Mouse (Mus musculus): ENCODE measurements around the gene Kdm7a.

Kdm7a gene

DNA sequence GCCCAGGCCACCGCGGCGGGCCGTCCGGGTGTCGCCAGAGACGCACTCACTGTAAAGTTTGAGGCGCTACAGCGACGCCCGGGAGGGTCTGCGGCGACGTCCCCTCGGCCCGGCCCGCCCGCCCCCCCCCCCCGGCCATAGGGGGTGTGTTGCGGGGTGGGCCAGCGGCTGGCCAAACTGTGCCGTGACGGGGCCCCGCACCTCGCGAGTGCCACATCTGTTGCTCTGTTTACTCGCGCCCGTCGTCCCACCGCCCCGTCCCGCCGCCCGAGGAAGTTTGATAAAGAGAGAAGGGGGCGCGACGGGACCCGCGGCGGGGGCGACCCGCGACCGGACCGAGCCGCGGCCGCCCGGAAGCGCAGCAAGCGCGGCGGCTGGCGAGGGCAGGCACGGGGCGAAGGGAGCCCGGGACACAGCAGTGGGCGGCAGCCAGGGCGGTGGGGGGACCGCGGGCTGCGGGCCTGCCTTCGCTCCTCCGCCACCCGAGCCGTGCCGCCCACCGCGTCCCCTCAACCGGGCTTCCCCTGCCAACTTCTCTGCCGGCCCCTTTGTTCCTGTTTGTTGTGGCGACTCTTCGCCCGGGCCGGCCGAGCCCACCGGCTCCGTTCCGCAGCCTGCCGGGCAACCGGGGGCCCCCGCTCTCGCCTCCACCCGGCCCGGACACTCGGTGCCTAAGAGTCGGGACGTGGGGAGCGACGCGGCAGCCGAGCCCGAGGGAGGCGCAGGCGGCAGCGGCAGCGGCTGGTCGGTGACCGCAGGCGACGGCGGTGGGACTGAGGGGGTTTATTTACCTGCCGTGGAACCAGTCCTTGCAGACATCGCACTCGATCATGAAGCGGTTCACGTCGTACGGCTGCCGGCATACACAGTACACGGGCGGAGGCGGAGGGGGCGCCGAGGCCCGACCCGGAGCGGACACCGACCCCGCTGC is 674 bp downstream of the Kdm7a start:
- peak; percentile 97 for DNase-seq

DNA sequence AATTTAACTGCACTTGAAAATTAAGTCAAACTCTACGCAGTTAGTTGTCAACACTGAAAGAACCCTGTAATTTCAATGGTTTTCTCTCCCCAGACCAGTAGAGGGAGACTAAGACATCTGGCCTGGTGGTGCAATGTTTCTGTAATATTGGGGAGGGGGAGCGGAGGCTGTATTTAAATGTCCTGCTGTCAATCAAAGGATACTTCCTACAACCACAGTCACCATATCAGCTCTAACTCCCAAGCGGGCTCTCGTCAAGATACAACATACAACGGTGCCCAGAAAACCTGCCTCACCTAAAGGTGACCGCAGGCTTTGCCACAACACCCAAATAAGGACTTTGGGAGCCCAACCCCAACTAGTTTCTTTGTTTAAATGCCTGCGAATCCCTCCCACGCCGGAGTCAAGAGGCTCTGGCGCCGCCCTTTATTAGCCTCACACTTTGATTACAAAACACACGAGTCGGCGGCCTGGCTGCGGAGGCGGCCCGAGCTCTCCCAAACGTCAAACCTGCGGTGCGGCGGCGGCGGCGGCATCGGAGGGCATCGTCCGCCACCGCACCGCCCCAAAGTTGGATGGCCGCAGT is 1.4 kb downstream of the Kdm7a start:
- peak; percentile 99 for DNase-seq

DNA sequence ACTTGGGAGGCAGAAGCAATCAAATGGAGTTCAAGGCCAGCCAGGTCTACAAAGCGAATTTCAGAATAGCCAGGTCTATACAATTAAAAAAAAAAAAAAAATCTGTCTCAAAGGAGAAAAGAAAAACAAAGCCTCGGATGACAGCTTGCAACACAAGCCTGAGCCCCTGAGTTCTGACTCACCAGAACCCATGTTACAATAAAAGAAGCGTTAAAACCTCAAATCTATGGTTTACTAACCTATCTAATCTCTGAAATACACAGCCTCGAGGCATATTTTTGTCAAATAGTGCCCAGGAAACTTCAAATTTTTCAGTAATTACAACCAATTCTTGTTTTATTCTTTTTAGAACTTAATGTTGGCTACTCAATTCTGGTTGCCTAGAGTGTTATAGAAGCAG is 2.1 kb downstream of the Kdm7a start:
- DNase-seq: no peak

DNA sequence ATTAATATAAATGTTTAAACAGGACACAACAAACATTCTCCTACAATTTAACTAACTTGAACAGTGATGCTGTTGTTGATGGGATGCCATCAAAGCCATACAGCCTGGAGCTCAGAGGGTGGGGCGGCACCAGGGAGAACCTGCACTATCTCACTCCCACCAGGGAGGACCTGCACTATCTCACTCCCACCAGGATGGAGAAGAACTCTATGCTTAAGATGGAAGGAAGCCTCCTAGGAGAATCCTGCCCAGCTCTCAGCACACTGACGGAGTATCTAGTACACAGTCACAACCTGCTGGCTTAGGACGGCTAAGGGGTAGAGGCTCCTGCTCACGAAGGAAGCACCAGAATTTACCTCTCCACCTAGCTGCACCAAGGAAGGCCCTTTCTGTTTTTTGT is 3.4 kb downstream of the Kdm7a start:
- no peak for DNase-seq

DNA sequence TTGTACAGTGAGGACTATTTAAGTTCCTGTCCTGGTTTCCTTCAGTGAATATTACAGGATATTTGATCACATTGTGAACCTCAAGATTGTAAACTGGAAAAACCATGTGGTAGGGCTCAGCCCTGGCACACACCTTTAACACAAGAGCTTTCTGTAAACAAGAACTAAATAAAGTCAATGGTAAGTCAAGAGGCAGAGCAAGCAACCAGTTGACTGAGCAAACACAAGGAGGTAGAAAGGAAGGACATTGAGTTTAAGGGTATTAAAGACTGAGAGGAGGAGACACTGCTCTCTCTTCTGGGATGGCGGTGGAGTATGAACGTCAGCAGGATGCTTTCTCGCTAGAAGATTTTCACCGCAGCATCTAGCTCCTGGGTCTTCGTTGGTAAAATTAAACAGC is 13.6 kb downstream of the Kdm7a start:
- no peak for DNase-seq

DNA sequence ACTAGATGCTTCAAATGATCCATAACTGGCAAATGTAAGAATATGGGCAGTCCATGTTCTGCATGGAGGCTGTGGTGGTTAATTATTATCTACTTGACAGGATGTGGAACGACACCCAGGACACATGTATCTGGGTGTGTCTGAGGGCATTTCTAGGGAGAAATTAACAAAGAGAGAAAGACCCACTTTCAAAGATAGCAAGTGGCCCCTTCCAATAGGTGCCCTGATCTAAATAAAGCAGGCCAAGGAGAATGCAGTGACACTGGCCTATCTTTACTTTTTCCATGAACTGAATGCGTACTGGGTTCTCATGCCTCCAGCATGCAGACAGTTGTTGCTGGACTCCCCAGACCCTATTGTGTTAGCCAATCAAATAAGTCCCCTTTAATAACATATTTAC is 15.1 kb downstream of the Kdm7a start:
- no peak for DNase-seq

DNA sequence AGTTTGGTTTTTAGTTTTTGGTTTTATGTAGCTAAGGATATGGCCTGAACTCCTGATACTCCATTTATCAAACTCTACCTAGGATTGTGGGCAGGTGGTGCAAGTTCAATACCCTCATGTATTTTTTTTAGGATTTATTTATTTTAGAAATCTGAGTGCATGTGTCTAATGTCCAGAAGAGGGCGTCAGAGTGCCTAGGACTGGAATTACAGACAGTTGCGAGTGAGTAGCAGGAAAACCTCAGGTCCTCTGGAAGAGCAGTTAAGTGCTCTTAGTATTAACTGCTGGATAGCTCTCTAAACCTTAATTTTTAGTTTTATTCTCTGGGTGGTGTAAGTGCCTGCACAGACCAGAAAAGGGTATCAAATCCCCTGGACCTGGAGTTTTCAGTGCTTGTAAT is 19.4 kb downstream of the Kdm7a start:
- no peak for DNase-seq

DNA sequence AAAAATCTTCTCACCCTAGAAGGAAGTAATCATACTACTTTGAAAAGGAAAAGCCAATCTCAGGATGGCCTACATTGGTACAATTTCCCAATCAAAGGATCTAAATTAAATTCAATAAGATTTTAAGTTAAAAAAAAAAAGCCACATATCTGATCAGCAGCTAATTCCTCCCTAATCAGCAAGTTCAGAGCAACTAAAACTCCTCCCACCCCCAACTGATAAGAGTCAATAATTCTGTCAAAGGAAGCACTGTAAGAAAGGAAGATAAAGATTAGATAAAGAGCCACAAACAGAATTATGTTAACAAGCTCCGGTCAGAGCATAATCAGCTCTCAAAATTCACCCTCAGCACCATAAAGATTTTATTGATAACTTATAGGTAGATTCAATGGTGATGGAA is 37.5 kb downstream of the Kdm7a start:
- no peak for DNase-seq

DNA sequence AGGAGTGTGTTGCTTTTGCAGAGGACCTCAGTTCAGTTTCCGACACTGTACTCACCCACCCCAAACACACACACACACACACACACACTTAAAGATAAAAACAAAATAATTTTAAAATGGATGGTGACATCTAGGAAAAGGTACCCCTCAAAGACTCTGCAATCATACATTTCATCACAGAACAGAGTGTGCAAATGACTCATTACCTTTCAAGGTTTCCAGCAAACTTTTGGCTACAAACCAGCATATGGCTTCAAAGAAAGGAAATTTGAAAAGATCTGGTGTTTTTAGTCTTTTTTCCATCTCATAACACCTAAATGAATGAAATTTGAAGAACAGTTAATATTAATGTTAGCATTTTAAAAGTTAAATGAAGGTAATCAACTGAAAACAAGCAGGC is 41.7 kb downstream of the Kdm7a start:
- DNase-seq: no peak

DNA sequence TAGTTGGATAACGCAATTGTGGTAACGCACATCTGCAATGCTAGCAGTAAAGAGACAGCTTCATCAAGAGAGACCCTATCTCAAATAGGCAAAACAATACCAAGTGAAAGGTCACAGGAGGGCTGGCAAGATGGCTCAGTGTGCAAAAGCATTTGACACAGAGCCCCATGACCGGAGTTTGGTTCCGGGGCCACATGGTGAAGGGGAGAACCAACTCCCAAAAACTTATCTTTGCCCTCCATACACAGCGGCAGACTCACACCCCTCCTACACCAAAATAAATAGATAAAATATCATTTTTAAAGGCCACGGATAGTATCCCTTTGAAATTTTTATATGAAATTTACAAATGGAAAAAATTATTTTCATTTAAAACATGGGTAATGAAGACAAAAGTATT is 44.6 kb downstream of the Kdm7a start:
- no peak for DNase-seq

DNA sequence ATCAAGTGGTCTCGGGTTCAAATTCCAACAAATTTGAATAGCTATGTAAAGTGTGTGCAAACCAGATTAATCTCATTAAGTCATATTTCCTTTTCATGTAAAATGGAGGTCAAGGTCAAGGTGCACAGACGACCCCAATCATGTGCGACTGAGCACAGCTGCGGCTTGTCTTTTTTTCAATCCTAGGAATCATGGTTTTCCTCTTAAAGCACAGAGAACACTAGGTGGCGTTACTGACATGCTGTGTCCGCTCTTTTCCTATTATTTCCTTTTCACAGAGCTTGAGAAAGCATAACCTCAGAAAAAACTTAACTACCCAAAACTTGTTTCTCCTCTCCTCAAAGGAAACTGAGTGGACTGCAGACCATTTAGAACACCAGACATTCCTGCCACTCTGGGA is 60.5 kb downstream of the Kdm7a start:
- DNase-seq: no peak

DNA sequence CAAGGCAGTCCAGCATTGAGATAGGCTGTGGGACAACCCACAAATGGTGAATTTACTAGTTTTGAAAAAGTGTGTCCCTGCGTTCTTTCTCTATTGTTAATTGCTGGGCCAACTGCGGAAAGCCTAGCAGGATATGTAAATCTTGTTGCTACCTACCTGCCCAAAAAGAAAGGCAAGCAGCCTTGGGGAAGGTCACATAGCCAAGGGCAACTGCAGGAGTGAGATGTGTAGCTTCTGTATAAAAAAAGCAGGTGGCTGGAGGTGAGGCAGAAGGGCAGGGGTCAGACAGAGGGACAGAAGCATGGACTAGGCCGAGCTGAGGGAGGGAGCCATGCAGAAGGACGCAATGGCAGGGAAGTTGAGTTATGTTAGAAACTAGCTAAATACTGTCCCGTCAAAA is 74.0 kb downstream of the Kdm7a start:
- no peak for DNase-seq

DNA sequence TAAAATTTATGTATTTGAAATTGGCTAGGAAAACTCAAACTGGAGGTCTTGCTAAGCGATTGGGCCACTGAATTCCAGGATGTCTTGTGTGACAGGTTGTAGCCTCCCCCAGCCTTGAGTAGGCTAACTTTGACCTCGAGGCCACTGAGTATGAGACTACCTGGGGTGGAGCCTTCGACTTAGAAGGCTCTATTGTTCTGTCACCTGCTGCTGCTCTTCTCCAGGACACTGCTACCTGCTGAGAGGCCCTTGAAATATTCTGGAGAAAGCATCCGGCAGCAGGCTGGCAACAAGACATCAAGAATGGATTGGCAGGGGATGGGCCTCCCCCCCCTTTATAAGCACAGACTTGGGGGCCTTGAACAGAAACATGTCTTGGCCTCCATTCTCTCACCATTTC is 75.1 kb downstream of the Kdm7a start:
- peak; percentile 65 for DNase-seq

DNA sequence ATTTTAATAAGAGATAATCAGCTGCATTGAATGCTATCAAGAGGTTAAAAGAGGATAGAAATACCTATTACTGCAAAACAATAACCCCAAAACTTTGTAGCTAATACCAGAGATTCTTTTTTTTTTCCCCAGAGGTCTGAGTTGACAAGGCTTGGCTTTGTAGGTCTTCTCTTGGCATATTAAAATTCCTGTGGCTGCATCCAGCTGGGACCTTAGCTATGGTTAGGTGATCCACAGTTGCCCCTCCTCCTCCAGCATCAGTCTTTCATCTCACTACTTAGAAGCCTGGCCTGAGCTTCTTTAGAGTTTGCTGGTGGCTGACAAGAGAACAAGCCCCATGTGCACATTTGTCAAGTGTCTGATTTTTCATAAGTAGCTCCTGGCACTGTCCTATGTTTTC is 81.9 kb downstream of the Kdm7a start:
- DNase-seq: peak; percentile 11

DNA sequence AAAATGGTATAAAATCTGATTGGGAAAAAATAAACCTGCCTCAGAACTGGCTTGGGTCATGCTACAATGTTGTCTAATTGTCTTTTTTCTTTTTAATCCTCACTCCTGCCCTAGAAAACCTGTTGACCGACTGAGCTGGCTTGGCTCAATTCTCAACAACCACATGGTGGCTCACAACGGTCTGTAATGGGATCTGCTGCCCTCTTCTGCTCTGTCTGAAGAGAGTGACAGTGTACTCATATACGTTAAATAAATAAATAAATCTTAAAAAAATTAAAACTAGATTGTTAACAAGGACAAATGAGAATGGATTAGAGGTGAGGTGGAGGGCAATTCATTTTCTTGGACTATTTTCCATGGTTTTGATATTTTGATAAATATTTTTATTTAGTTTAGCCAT is 85.9 kb downstream of the Kdm7a start:
- peak; percentile 53 for DNase-seq

DNA sequence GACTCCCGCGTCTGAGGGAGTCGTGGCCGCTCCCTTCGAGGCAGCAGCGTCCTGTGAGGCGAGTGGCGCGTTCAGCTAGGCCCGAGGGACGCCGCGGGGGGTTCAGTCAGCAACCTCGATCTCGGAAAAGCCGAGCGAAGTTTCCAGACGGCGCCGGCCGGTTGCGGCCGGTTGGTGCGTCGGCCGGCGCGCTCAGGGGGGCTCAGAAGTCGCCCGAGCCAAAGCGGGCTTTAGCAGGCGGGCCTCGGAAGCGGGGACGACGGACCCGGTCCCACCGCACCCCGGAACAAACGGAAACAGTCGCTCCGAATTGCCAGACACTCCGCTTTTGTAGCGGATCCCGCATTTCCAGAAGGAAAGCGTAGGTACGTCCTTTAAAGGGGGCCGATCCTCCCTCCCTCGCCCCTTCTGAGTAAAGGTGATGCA is 88.1 kb downstream of the Kdm7a start:
- DNase-seq: peak; percentile 94

DNA sequence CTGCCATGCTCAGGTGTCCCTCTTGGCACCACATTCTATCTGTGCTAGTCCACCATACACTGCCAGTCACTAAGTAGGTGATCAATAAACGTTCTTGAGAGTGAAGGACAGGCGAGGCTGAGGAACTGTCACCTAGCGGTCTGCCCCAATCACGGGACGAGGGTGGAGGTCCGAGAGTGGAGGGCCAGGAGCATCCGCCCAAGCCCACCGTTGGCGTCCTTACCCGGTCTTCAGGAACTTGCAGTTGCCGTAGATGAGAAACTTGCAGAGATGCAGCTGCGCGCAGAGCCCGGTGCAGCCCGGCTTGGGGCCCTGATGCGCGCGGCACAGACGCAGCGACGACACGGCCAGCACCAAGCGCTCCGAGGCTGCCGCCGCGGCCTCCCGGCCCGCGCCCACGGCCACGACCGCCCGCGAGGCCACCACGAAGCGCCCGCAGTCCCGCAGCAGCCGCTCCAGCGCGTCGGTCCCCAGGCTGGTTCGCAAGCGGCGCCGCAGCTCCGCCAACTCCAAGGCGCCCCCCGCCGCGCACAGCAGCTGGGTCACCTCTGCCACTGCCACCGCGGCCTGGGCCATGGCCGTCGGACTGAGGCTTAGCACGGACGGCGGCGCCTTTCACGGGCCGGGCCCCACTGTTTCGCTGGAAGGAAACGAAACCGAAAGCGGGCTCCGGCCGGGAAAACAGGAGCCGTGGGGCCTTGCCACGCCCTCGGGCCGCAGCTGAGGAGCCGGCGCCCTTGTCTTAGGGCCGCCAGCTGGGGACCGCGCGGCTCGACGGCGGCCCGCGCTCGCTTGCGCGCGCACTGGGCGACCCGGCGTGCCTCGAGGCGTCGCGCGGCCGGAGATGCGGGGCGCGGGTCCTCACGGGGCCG is 88.8 kb downstream of the Kdm7a start, which contains the start of gene Parp12:
Gene Parp12, minus strand, starts transcription at position 766 of the 872 bp plus-strand sequence.
- peak; percentile 99 for DNase-seq

DNA sequence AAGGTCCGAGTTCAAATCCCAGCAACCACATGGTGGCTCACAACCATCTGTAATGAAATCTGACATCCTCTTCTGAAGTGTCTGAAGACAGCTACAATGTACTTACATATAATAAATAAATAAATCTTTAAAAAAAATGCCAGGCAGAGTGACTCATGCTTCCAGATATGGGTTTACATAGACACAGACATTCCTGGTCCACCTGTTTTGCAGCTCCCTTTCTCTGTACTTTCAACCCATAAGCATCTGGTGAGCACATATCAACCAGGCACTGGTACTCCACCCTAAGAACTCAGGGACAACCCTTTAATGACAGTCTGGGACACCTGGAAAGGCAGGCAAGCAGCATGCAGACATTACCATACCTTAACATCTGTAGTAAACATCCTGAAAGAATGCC is 91.2 kb downstream of the Kdm7a start:
- no peak for DNase-seq

DNA sequence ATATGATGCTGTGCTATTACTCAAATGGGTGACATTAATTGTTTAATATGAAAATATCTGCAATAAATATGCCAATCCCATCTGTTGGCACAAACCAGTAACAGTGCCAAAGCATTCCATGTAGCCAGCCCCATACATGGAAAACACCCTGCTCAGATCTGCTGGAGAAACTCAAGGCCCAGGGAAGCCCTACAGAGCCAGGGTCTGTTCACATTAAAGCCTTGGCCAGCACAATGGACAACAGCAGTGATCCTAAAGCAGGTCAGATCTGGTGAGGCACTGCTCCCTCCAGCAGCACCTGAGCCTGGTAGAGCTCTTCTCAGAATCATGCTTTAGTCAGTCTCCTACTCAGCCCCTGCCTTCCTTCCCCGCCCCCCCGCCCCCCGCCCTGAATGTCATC is 93.4 kb downstream of the Kdm7a start:
- peak; percentile 35 for DNase-seq

DNA sequence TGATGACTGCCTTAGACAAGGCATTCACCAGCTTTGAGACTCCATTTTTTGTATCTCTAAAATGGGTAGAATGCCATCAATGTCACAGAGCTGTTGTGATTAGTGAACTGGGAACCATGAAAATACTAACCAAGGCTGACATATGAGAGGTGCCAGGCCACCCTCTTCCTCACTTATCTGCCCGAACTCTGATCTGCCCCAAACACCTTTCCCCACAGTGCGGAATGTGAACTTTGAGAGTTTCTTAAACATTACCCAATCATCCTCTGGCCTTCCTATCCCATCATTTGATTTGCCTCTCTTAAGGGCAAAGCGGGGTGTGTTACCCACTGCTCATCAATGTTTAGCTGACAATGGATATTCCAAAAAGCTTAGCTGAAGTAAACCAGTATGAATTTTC is 93.9 kb downstream of the Kdm7a start:
- peak; percentile 55 for DNase-seq

DNA sequence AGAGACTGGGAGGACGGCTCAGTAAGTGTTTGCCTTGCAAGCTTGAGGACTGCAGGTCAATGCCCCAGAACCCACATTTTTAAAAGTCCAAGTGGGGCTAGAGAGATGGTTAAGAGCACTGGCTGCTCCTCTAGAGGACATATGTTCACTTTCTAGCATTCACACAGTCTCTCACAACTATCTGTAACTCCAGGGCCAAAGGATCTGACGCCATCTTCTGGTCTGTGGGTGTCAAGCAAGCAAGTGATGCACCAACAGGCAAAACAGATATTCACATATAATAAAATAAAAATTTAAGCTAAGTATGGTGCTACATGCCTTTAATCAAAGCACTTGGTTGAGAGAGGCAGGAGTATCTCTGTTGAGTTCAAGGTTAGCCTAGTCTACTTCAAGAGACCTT is 99.8 kb downstream of the Kdm7a start:
- no peak for DNase-seq

DNA sequence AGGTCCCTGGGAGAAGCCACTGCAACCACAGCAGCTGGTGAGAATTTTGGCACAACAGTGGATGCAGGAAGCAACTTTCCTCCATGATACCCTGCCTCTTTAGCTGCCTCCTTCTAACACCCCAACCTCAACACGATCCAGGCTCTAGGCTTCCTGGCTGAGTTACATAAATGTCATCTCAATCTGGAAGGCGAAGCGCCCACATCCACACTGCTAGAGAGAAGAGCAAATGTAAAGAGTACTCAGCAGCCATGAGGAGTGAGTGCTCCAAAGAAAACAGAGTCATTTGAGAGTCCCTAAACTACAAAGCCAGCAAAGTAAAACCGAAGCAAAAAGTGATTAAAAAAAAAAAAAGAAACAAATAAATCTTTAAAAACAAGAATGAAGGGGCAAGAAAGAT is 102.0 kb downstream of the Kdm7a start:
- DNase-seq: no peak

All from heart, adult 11 months (tissue).